In the genomic region with DNA sequence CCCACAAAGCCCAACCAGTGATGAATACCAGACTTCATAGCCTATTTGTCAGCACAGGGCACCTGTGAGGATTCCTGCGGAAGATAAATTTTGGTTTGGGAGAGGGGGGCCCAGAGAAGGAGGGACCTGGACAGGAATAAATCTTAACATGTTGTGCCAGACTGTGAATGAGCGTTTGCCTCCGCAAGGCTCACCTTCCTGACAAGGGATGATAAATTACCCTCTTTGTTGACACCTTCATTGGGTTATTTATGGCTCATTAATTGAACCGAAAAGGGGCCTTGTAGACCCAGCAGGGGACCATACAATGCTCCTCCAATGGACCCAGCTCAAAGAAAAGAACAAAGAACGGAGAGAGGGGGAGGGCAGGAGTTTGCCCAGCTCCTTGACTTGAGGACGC, we compare ENCODE assay signal across 18 mouse cellular contexts.
DNase-seq lines count a peak whose midpoint lies in the region; ATAC-seq lines count a peak whose summit lies in the region.
"Had no signal": no experiment of that assay in that cellular context is flagged by ENCODE, and none has a peak within 500 bp of the region (broad histone marks: within the 10 kb centered on the region; RNA-seq: fewer than 3 reads in every experiment).

No protein-coding gene starts in this region.

- 14% methylated on average over 6 of the region's 6 CpGs for WGBS in kidney, embryonic 15.5 days
- WGBS in hindbrain, embryonic 16.5 days, result 15% methylated on average over 6 of the region's 6 CpGs
- WGBS in neural tube, embryonic 14.5 days, result 6% methylated on average over 6 of the region's 6 CpGs
- 58% methylated on average over 6 of the region's 6 CpGs for WGBS in heart, embryonic 12.5 days

- no peak overlapping the region for H3K4me3 ChIP-seq in kidney, embryonic 15.5 days (replicated peaks)
- H3K4me3 ChIP-seq in hindbrain, embryonic 16.5 days (ENCODE audit: low read length), result no peak overlapping the region
- H3K4me3 ChIP-seq in neural tube, embryonic 14.5 days (ENCODE audit: low read depth, low read length), result no peak overlapping the region
- no peak overlapping the region for H3K4me3 ChIP-seq in heart, embryonic 12.5 days
- H3K4me3 ChIP-seq: embryonic facial prominence, embryonic 12.5 days had no signal

- peaks cover 15% of the 10 kb centered on the region for H3K4me1 ChIP-seq in kidney, embryonic 15.5 days
- H3K4me1 ChIP-seq in hindbrain, embryonic 16.5 days (ENCODE audit: control insufficient read depth, insufficient read depth, low read depth, low read length), result peaks cover 4% of the 10 kb centered on the region; the same call in 1 of the 2 replicates
- peaks cover 5% of the 10 kb centered on the region; the same call in 1 of the 2 replicates for H3K4me1 ChIP-seq in neural tube, embryonic 14.5 days (ENCODE audit: control insufficient read depth, insufficient read depth, low read length)
- H3K4me1 ChIP-seq in heart, embryonic 12.5 days (replicated peaks), result 0 out of 2 replicates have a peak, but pooled peaks cover under 1% of the 10 kb centered on the region

- H3K36me3 ChIP-seq in kidney, embryonic 15.5 days, result no peaks in the 10 kb centered on the region
- H3K36me3 ChIP-seq in hindbrain, embryonic 16.5 days (ENCODE audit: control insufficient read depth, insufficient read depth, low read length), result no peaks in the 10 kb centered on the region
- H3K36me3 ChIP-seq in neural tube, embryonic 14.5 days (ENCODE audit: control insufficient read depth, insufficient read depth, low read length), result no peaks in the 10 kb centered on the region
- H3K36me3 ChIP-seq in heart, embryonic 12.5 days, result no peaks in the 10 kb centered on the region
- H3K36me3 ChIP-seq: embryonic facial prominence, embryonic 12.5 days had no signal

- no peak overlapping the region for H3K27ac ChIP-seq in kidney, embryonic 15.5 days
- H3K27ac ChIP-seq in hindbrain, embryonic 16.5 days (ENCODE audit: low read depth, low read length), result no peak overlapping the region
- no peak overlapping the region for H3K27ac ChIP-seq in neural tube, embryonic 14.5 days (ENCODE audit: low read depth, low read length)
- H3K27ac ChIP-seq in heart, embryonic 12.5 days (ENCODE audit: poor library complexity, severe bottlenecking), result no peak overlapping the region
- H3K27ac ChIP-seq: embryonic facial prominence, embryonic 12.5 days had no signal

- no peak overlapping the region for H3K4me2 ChIP-seq in kidney, embryonic 15.5 days
- H3K4me2 ChIP-seq in hindbrain, embryonic 16.5 days (ENCODE audit: low read length), result no peak overlapping the region
- no peak overlapping the region for H3K4me2 ChIP-seq in neural tube, embryonic 14.5 days (ENCODE audit: low read depth, low read length)
- no peak overlapping the region for H3K4me2 ChIP-seq in heart, embryonic 12.5 days
- H3K4me2 ChIP-seq: embryonic facial prominence, embryonic 12.5 days; midbrain, embryonic 11.5 days had no signal

- ATAC-seq in kidney, embryonic 15.5 days (replicated peaks; ENCODE audit: low FRiP score), result 0 out of 2 replicates have a peak, but pooled peaks have one; percentile 62
- ATAC-seq in hindbrain, embryonic 16.5 days, result peak; percentile 64; the same call in 1 of the 2 replicates
- ATAC-seq in neural tube, embryonic 14.5 days (ENCODE audit: low read depth), result peak; percentile 38; the same call in 1 of the 2 replicates
- no peak for ATAC-seq in heart, embryonic 12.5 days (ENCODE audit: insufficient number of reproducible peaks, low FRiP score)

- no peak overlapping the region for H3K9ac ChIP-seq in kidney, embryonic 15.5 days
- no peak overlapping the region for H3K9ac ChIP-seq in hindbrain, embryonic 16.5 days (ENCODE audit: low read depth, low read length)
- H3K9ac ChIP-seq in neural tube, embryonic 14.5 days (replicated peaks; ENCODE audit: low read depth, low read length), result no peak overlapping the region
- H3K9ac ChIP-seq in heart, embryonic 12.5 days, result no peak overlapping the region
- H3K9ac ChIP-seq: embryonic facial prominence, embryonic 12.5 days had no signal

- no peaks in the 10 kb centered on the region for H3K9me3 ChIP-seq in kidney, embryonic 15.5 days (replicated peaks)
- no peaks in the 10 kb centered on the region for H3K9me3 ChIP-seq in hindbrain, embryonic 16.5 days (ENCODE audit: control insufficient read depth, low read length)
- no peaks in the 10 kb centered on the region for H3K9me3 ChIP-seq in neural tube, embryonic 14.5 days (ENCODE audit: control insufficient read depth, low read length)
- no peaks in the 10 kb centered on the region for H3K9me3 ChIP-seq in heart, embryonic 12.5 days (replicated peaks)
- H3K9me3 ChIP-seq: embryonic facial prominence, embryonic 12.5 days had no signal

- DNase-seq in kidney, postnatal 36 days, result no peak
- peak; percentile 75 for DNase-seq in embryo, embryonic 11 days
- no peak for DNase-seq in liver
- no peak for DNase-seq in lung, postnatal 4 days
- DNase-seq: adrenal gland, postnatal 10 days; cerebellum, adult 11 months; cerebellum, postnatal 14 days; heart, adult 11 months; kidney, adult 9 months; lung, adult 18-20 months; right cerebral cortex, postnatal 14 days had no signal

- H3K27me3 ChIP-seq in kidney, embryonic 15.5 days, result no peaks in the 10 kb centered on the region
- no peaks in the 10 kb centered on the region for H3K27me3 ChIP-seq in hindbrain, embryonic 16.5 days (replicated peaks; ENCODE audit: control insufficient read depth, insufficient read depth, low read length)
- no peaks in the 10 kb centered on the region for H3K27me3 ChIP-seq in neural tube, embryonic 14.5 days (ENCODE audit: control insufficient read depth, insufficient read depth, low read length)
- 0 out of 2 replicates have a peak, but pooled peaks cover 3% of the 10 kb centered on the region for H3K27me3 ChIP-seq in heart, embryonic 12.5 days (replicated peaks)
- H3K27me3 ChIP-seq: CH12.LX; embryonic facial prominence, embryonic 12.5 days had no signal
